Mouse (Mus musculus): ENCODE data around the gene Ankrd22.

GRCm38 (mm10) chr19:34169121-34169520 is 3.3 kb upstream of the Ankrd22 start:
- no peak for TF ChIP-seq GATA1 (IDR thresholded peaks at IDR 0.05; ENCODE audit: borderline replicate concordance, low read length)
- no peak for TF ChIP-seq FLI1 (IDR thresholded peaks at IDR 0.05; ENCODE audit: low read length)

All from megakaryocyte, embryonic 14.5 days (primary cell).